Mouse (Mus musculus) spleen, adult 2 months (tissue): ENCODE results near the gene Hgf. TPM values are rescaled to one million over a fixed set of nuclear protein-coding genes. Genes with fewer than 3 reads are reported as not detected.
A peak's percentile ranks its signal among the peaks of the same experiment; 100 is the strongest.

Experiments
- DNase-seq, 2 experiments: peaks; one replicate each; pipeline versions ENCODE4 v3.0.0 to v3.0.0-alpha.2; 2012 to 2021; ENCODE audit warnings: low spot score in 2 of 2, low read depth in 1 of 2
- H3K27ac ChIP-seq: fragments of 200-500 bp; 2 replicates; pipeline ENCODE4 v1.5.1; 2012; ENCODE audit warnings: low read length, inconsistent platforms; ENCODE audit not compliant: insufficient read depth
- H3K27me3 ChIP-seq: fragments of 200-500 bp; 2 replicates; pipeline ENCODE4 v1.6.1; 2012; ENCODE audit warnings: mild to moderate bottlenecking, moderate library complexity, low read length, inconsistent platforms; ENCODE audit not compliant: control insufficient read depth, insufficient read depth
- H3K36me3 ChIP-seq: fragments of 200-500 bp; 2 replicates; pipeline ENCODE4 v1.6.1; 2012; ENCODE audit warnings: mild to moderate bottlenecking, low read length, inconsistent platforms; ENCODE audit not compliant: control insufficient read depth, insufficient read depth
- H3K4me1 ChIP-seq: fragments of 200-500 bp; 2 replicates; pipeline ENCODE4 v1.6.1; 2011; ENCODE audit warnings: inconsistent platforms; ENCODE audit not compliant: control insufficient read depth, insufficient read depth, insufficient read length
- H3K4me3 ChIP-seq: fragments of 200-500 bp; 2 replicates; pipeline ENCODE4 v1.5.1; 2011; ENCODE audit warnings: mild to moderate bottlenecking, inconsistent platforms; ENCODE audit not compliant: insufficient read depth, insufficient read length; ENCODE audit errors: extremely low read depth
- CTCF ChIP-seq: fragments of 200-500 bp; IDR thresholded peaks from 2 replicates; pipeline ENCODE4 v1.5.1; 2011; ENCODE audit warnings: mild to moderate bottlenecking, inconsistent platforms; ENCODE audit not compliant: insufficient read depth, insufficient read length, insufficient replicate concordance; ENCODE audit errors: extremely low read depth
- POLR2A ChIP-seq: fragments of 200-500 bp; IDR thresholded peaks from 2 replicates; pipeline ENCODE4 v1.6.1; 2011; ENCODE audit warnings: low read depth, low read length, inconsistent platforms
- WGBS: fragments of 180-500 bp; shearing (Covaris S2); methylation state at CpG from one replicate; pipeline ENCODE4 v1.1.7; 2018; 5-methylcytosine and 5-hydroxymethylcytosine counted together
- polyA plus RNA-seq: library from polyadenylated mRNA; depleted of rRNA; stranded (reverse); fragments of >200 nt; gene quantifications from 2 replicates; pipeline ENCODE4 v1.2.3, GENCODE M21; 2012; rRNA removed

Hgf gene
- 0.50 and 0.51 TPM in 2 replicates for polyA plus RNA-seq

- Histone ChIP-seq H3K36me3 (no peaks in the 10 kb centered on the region), H3K27me3 (no peaks in the 10 kb centered on the region), H3K27ac (0 out of 2 replicates have a peak within 1 kb of the TSS, but pooled peaks have one; percentile 4), H3K4me1 (no peaks in the 10 kb centered on the region), H3K4me3 (peak within 1 kb of the TSS; percentile 37)
- TF ChIP-seq CTCF: no peak
- no peak for TF ChIP-seq POLR2A
- WGBS: 3% methylated on average over 16 of the region's 16 CpGs
- no peak for DNase-seq
Observed at GRCm38 (mm10) chr5:16553304-16554047, at the start of gene Hgf. TSS of gene Hgf (plus strand) at chr5:16553495.

- DNase-seq: no peak
- Histone ChIP-seq H3K36me3 (no peaks in the 10 kb centered on the region), H3K4me1 (no peaks in the 10 kb centered on the region), H3K4me3 (no peak overlapping the region), H3K27me3 (no peaks in the 10 kb centered on the region), H3K27ac (no peak overlapping the region)
- WGBS: 73% methylated on average over 4 of the region's 4 CpGs
- no peak for TF ChIP-seq CTCF
- TF ChIP-seq POLR2A: no peak
Observed at GRCm38 (mm10) chr5:16506702-16507350, 46.5 kb upstream of the Hgf start.

- no peak for TF ChIP-seq POLR2A
- no peak for TF ChIP-seq CTCF
- WGBS: 90% methylated on average over 3 of the region's 3 CpGs
Observed at GRCm38 (mm10) chr5:16531619-16532277, 21.5 kb upstream of the Hgf start.

GRCm38 (mm10) chr5:16538067-16538466, 15.2 kb upstream of the Hgf start:
- Histone ChIP-seq H3K4me1 (no peaks in the 10 kb centered on the region; the same call in 1 of the 2 replicates), H3K4me3 (no peak overlapping the region), H3K27ac (no peak overlapping the region), H3K36me3 (no peaks in the 10 kb centered on the region), H3K27me3 (no peaks in the 10 kb centered on the region)
- TF ChIP-seq CTCF: no peak
- no peak for DNase-seq
- WGBS: 24% methylated on average over 2 of the region's 2 CpGs

More at GRCm38 (mm10) chr5:16531619-16532277, 21.5 kb upstream of the Hgf start:
- Histone ChIP-seq H3K36me3 (no peaks in the 10 kb centered on the region), H3K4me3 (no peak overlapping the region), H3K27me3 (no peaks in the 10 kb centered on the region), H3K27ac (no peak overlapping the region), H3K4me1 (no peaks in the 10 kb centered on the region)
- no peak for DNase-seq

- no peaks in the 10 kb centered on the region for H3K27me3 ChIP-seq
- WGBS: 30% methylated on average over 2 of the region's 2 CpGs
- no peak overlapping the region for H3K4me3 ChIP-seq
- no peak overlapping the region for H3K27ac ChIP-seq
- DNase-seq: no peak
- no peaks in the 10 kb centered on the region; the same call in 1 of the 2 replicates for H3K4me1 ChIP-seq
- no peaks in the 10 kb centered on the region for H3K36me3 ChIP-seq
- TF ChIP-seq CTCF: no peak
- TF ChIP-seq POLR2A: no peak
Observed at GRCm38 (mm10) chr5:16541561-16542116, 11.7 kb upstream of the Hgf start.

GRCm38 (mm10) chr5:16547490-16547889, 5.8 kb upstream of the Hgf start:
- 40% methylated on average over 3 of the region's 3 CpGs for WGBS
- no peaks in the 10 kb centered on the region for H3K27me3 ChIP-seq
- H3K36me3 ChIP-seq: no peaks in the 10 kb centered on the region
- no peaks in the 10 kb centered on the region for H3K4me1 ChIP-seq
- TF ChIP-seq CTCF: no peak
- no peak for TF ChIP-seq POLR2A
- H3K27ac ChIP-seq: no peak overlapping the region
- no peak for DNase-seq
- no peak overlapping the region for H3K4me3 ChIP-seq
